Mouse (Mus musculus) small intestine, adult 2 months (tissue): ENCODE results near the gene Ei24.

ENCODE experiments used
- CTCF ChIP-seq: fragments of 200-500 bp; IDR thresholded peaks from 2 replicates; pipeline ENCODE4 v1.5.1; 2012; ENCODE audit warnings: low read depth, mild to moderate bottlenecking, control low read depth, inconsistent platforms, low read length, moderate library complexity, mixed read lengths; ENCODE audit not compliant: insufficient replicate concordance, insufficient read length; ENCODE audit errors: extremely low read depth
- POLR2A ChIP-seq: fragments of 200-500 bp; IDR thresholded peaks from 2 replicates; pipeline ENCODE4 v1.6.1; 2012; ENCODE audit warnings: low read depth, mild to moderate bottlenecking, control low read depth, inconsistent platforms, low read length, moderate library complexity

- TF ChIP-seq CTCF (no peak), POLR2A (no peak)
These were observed 8.2 kb upstream of the Ei24 start for GRCm38 (mm10) chr9:36805256-36805975.
